Mouse (Mus musculus) myocyte (in vitro differentiated cells): ENCODE results near the gene Ephx1. TPM values are rescaled to one million over a fixed set of nuclear protein-coding genes. Genes with fewer than 3 reads are reported as not detected.

Experiments
- H3K27me3 ChIP-seq: one replicate; pipeline ENCODE4 v1.6.1; 2011; ENCODE audit not compliant: control insufficient read depth, insufficient read depth, insufficient read length
- H3K36me3 ChIP-seq: one replicate; pipeline ENCODE4 v1.6.1; 2011; ENCODE audit not compliant: control insufficient read depth, insufficient read depth
- H3K4me2 ChIP-seq: one replicate; pipeline ENCODE4 v1.6.1; 2011; ENCODE audit warnings: low read depth, control low read depth
- H3K4me3 ChIP-seq: one replicate; pipeline ENCODE4 v1.5.1; 2011; ENCODE audit warnings: mild to moderate bottlenecking, control low read depth, moderate library complexity
- H3K79me2 ChIP-seq: one replicate; pipeline ENCODE4 v1.6.1; 2011; ENCODE audit not compliant: control insufficient read depth, insufficient read depth
- H3ac ChIP-seq: one replicate; pipeline ENCODE4 v1.6.1; 2011; ENCODE audit not compliant: control insufficient read depth, insufficient read length
- CEBPB ChIP-seq: IDR thresholded peaks from 2 replicates; pipeline ENCODE4 v1.6.1; 2011; ENCODE audit warnings: mild to moderate bottlenecking, moderate library complexity; ENCODE audit not compliant: poor library complexity, insufficient read depth, severe bottlenecking
- E2F4 ChIP-seq: IDR thresholded peaks from one replicate; pipeline ENCODE4 v1.6.1; 2011; ENCODE audit warnings: mild to moderate bottlenecking, control low read depth, moderate library complexity; ENCODE audit not compliant: insufficient read depth
- MAX ChIP-seq: IDR thresholded peaks from one replicate; pipeline ENCODE4 v1.6.1; 2011; ENCODE audit warnings: low read depth, mild to moderate bottlenecking, control low read depth
- MYOD1 ChIP-seq, 3 experiments: IDR thresholded peaks; one replicate each; pipeline ENCODE4 v1.6.1; 2011; ENCODE audit warnings: control low read depth in 2 of 3, low read depth in 2 of 3, mild to moderate bottlenecking in 2 of 3, moderate library complexity in 1 of 3; ENCODE audit not compliant: insufficient read length in 2 of 3, control insufficient read depth in 1 of 3
- MYOG ChIP-seq, 3 experiments: IDR thresholded peaks; one replicate each; pipeline ENCODE4 v1.6.1; 2011; ENCODE audit warnings: control low read depth in 2 of 3, low read depth in 2 of 3, mild to moderate bottlenecking in 2 of 3; ENCODE audit not compliant: insufficient read length in 2 of 3, control insufficient read depth in 1 of 3, insufficient read depth in 1 of 3
- POLR2A ChIP-seq: IDR thresholded peaks from one replicate; pipeline ENCODE4 v1.6.1; 2011; ENCODE audit warnings: low read depth, mild to moderate bottlenecking, control low read depth, moderate library complexity; ENCODE audit not compliant: insufficient read length
- POLR2AphosphoS2 ChIP-seq: IDR thresholded peaks from one replicate; pipeline ENCODE4 v1.6.1; 2011; ENCODE audit warnings: low read depth, control low read depth; ENCODE audit not compliant: insufficient read length
- REST ChIP-seq: IDR thresholded peaks from one replicate; pipeline ENCODE4 v1.6.1; 2011; ENCODE audit warnings: mild to moderate bottlenecking, control low read depth, moderate library complexity; ENCODE audit not compliant: insufficient read depth, insufficient read length
- SRF ChIP-seq: IDR thresholded peaks from one replicate; pipeline ENCODE4 v1.6.1; 2011; ENCODE audit warnings: low read depth; ENCODE audit not compliant: control insufficient read depth, insufficient read length
- TCF12 ChIP-seq: IDR thresholded peaks from one replicate; pipeline ENCODE4 v1.6.1; 2011; ENCODE audit warnings: mild to moderate bottlenecking, control low read depth; ENCODE audit not compliant: poor library complexity, insufficient read depth, severe bottlenecking
- TCF3 ChIP-seq: IDR thresholded peaks from one replicate; pipeline ENCODE4 v1.6.1; 2011; ENCODE audit warnings: low read depth, control low read depth; ENCODE audit not compliant: insufficient read length
- USF1 ChIP-seq: IDR thresholded peaks from one replicate; pipeline ENCODE4 v1.6.1; 2011; ENCODE audit warnings: low read depth, mild to moderate bottlenecking, control low read depth, moderate library complexity
- polyA plus RNA-seq: library from polyadenylated mRNA; unstranded; fragments of >200 nt; fragmentation: generic; extraction: Trizol; gene quantifications from one replicate; pipeline ENCODE4 v1.2.1, GENCODE M21; 2012; ENCODE audit warnings: missing spikeins

Ephx1 gene
- polyA plus RNA-seq, 1 experiment, result 116 TPM

DNA sequence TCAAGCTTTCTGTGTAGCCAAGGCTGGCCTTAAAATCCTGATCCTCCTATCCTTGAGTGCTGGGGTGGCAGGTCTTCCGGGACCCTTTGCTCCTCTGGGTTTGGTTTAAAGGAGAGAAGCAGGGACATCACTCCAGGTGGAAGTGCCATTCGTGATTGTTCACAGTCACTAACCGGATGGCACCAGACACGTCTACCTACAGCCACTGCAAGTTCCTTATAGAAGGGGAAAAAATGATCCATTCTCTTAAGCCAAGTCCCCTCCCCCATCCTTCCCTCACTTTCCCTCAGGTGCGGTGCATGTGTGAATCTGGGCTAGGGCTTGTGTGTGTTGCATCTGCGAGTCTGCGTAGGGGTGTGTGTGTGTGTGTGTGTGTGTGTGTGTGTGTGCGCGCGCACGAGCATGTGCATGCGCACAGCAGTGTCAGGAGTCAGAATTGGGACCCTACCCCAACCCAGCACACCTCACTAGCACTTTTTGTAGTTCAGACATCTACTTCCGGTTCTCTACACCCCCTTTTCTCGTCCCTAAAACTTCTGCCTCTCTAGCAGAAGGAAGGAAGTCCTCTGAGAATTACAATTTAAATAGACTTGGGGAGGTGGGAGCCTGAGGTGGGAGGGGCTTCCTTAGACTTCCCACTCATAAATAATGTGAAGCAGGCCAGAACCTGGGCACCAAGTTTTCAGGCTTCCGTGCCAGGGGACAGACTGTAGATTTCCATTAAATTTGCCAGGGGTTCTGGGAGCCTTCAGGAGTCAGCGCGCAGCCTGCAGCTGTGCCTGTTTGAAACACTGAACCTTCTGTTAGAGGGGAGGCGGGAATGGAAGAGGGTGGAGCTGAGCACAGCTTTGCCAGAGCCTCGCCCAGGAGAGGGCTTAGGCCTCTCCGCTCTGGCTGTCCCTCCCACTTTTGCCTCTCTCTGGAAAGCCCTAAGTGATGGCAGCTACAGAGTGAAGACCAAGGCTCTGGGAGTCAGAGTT lies 75.4 kb downstream of the Ephx1 start:
- H3K27me3 ChIP-seq, result no peaks in the 10 kb centered on the region
- peak; percentile 43 for TF ChIP-seq E2F4
- TF ChIP-seq SRF, result no peak
- TF ChIP-seq MYOD1 (IDR thresholded peaks at IDR 0.05; ENCODE audit: control insufficient read depth in 1 of 3, insufficient read length in 2 of 3, low read depth in 2 of 3), result peak; percentile 22 to 73 (median 52)
- no peak for TF ChIP-seq POLR2AphosphoS2
- peak in 2 of 3 experiments; percentile 12 to 62 for TF ChIP-seq MYOG (IDR thresholded peaks at IDR 0.05; ENCODE audit: control insufficient read depth in 1 of 3, insufficient read depth in 1 of 3, insufficient read length in 2 of 3, low read depth in 2 of 3)
- no peak for TF ChIP-seq TCF12
- no peak overlapping the region for H3K4me3 ChIP-seq
- H3K4me2 ChIP-seq, result peak overlapping the region; percentile 76
- H3K79me2 ChIP-seq, result peaks cover 8% of the 10 kb centered on the region
- no peak overlapping the region for H3ac ChIP-seq
- peaks cover 11% of the 10 kb centered on the region for H3K36me3 ChIP-seq

- peak overlapping the region; percentile 76 for H3K4me2 ChIP-seq
- H3K4me3 ChIP-seq, result no peak overlapping the region
- TF ChIP-seq TCF12 (no peak), REST (no peak), SRF (no peak), USF1 (no peak), POLR2AphosphoS2 (peak; percentile 44), POLR2A (peak; percentile 43), MYOG (IDR thresholded peaks at IDR 0.05; ENCODE audit: control insufficient read depth in 1 of 3, insufficient read depth in 1 of 3, insufficient read length in 2 of 3, low read depth in 2 of 3) (no peak), MAX (no peak), E2F4 (no peak), MYOD1 (IDR thresholded peaks at IDR 0.05; ENCODE audit: control insufficient read depth in 1 of 3, insufficient read length in 2 of 3, low read depth in 2 of 3) (no peak), CEBPB (peak; percentile 78), TCF3 (no peak)
Measured at GRCm38 (mm10) chr1:180944553-180944952, 76.2 kb downstream of the Ephx1 start.

DNA sequence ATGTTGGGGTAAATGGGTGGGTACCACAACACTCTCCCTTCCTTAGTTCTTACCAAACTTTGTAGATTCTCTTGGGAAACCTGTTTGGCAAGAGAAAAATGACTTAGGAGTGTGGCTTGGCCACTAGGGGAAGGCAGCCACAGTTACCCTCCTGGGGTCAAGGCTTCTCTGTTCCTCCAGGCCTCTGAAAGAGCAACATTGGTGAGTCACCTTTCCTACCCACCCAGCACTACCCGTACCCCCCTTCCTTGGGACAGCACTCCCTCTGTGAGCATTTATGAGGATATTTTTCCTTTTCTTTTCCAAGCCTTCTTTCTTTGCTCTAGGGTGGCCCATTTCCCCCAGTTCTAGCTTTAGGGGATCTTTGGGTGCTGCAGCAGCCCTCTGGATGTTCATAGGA lies 76.8 kb downstream of the Ephx1 start:
- Histone ChIP-seq H3K4me2 (peak overlapping the region; percentile 76), H3K4me3 (peak overlapping the region; percentile 70)
- TF ChIP-seq POLR2A (no peak), POLR2AphosphoS2 (no peak)

More at GRCm38 (mm10) chr1:180944553-180944952, 76.2 kb downstream of the Ephx1 start:
- Histone ChIP-seq H3K79me2 (peaks cover 8% of the 10 kb centered on the region), H3K27me3 (no peaks in the 10 kb centered on the region), H3K36me3 (peaks cover 6% of the 10 kb centered on the region), H3ac (no peak overlapping the region)

GRCm38 (mm10) chr1:180943032-180943644 lies 77.6 kb downstream of the Ephx1 start:
- peak overlapping the region; percentile 76 for H3K4me2 ChIP-seq
- H3K79me2 ChIP-seq, result peaks cover 8% of the 10 kb centered on the region
- H3K36me3 ChIP-seq, result peaks cover 6% of the 10 kb centered on the region
- H3ac ChIP-seq, result peak overlapping the region; percentile 46
- H3K4me3 ChIP-seq, result peak overlapping the region; percentile 70
- TF ChIP-seq E2F4, result no peak
- no peak for TF ChIP-seq MAX
- no peak for TF ChIP-seq CEBPB
- TF ChIP-seq POLR2AphosphoS2, result no peak
- TF ChIP-seq USF1, result no peak
- no peak for TF ChIP-seq MYOG (IDR thresholded peaks at IDR 0.05; ENCODE audit: control insufficient read depth in 1 of 3, insufficient read depth in 1 of 3, insufficient read length in 2 of 3, low read depth in 2 of 3)
- no peak for TF ChIP-seq MYOD1 (IDR thresholded peaks at IDR 0.05; ENCODE audit: control insufficient read depth in 1 of 3, insufficient read length in 2 of 3, low read depth in 2 of 3)
- no peak for TF ChIP-seq TCF3
- no peak for TF ChIP-seq REST
- TF ChIP-seq POLR2A, result no peak
- TF ChIP-seq SRF, result no peak
- no peak for TF ChIP-seq TCF12
- H3K27me3 ChIP-seq, result no peaks in the 10 kb centered on the region

More for the DNA sequence above, 76.8 kb downstream of the Ephx1 start:
- peaks cover 8% of the 10 kb centered on the region for H3K79me2 ChIP-seq
- H3ac ChIP-seq, result no peak overlapping the region
- H3K36me3 ChIP-seq, result peaks cover 6% of the 10 kb centered on the region
- no peaks in the 10 kb centered on the region for H3K27me3 ChIP-seq
